Mouse (Mus musculus) CH12.LX (cell line): Measurements from ENCODE around the gene Tldc1. TPM values are rescaled to one million over a fixed set of nuclear protein-coding genes. Genes with fewer than 3 reads are reported as not detected.

ENCODE experiments used
- DNase-seq: peaks from one replicate; pipeline ENCODE4 v3.0.0-alpha.2; 2013; ENCODE audit errors: extremely low read depth
- H3K27ac ChIP-seq: 2 replicates; pipeline ENCODE4 v1.5.1; 2012; ENCODE audit warnings: low read depth, mild to moderate bottlenecking, control low read depth, moderate library complexity; ENCODE audit not compliant: insufficient read depth
- H3K27me3 ChIP-seq: replicated peaks from 2 replicates; pipeline ENCODE3; 2012; ENCODE audit warnings: inconsistent platforms
- H3K36me3 ChIP-seq, 2 experiments: replicated peaks in 1 of 2; 2 replicates each; pipeline versions ENCODE3 to v1.6.1; 2012; ENCODE audit warnings: inconsistent platforms in 1 of 2, low read length in 1 of 2, mild to moderate bottlenecking in 1 of 2, mixed read lengths in 1 of 2, moderate library complexity in 1 of 2; ENCODE audit not compliant: control insufficient read depth in 1 of 2, insufficient read depth in 1 of 2
- H3K4me1 ChIP-seq, 2 experiments: 2 replicates each; pipeline ENCODE4 v1.6.1; 2012; ENCODE audit warnings: inconsistent platforms in 1 of 2, moderate library complexity in 1 of 2; ENCODE audit not compliant: insufficient read depth in 2 of 2, control insufficient read depth in 1 of 2
- H3K4me2 ChIP-seq: 2 replicates; pipeline ENCODE4 v1.6.1; 2012; ENCODE audit warnings: low read depth, mild to moderate bottlenecking, control low read depth; ENCODE audit not compliant: poor library complexity, insufficient read depth, severe bottlenecking
- H3K4me3 ChIP-seq, 3 experiments: fragments of 150-350 bp in 1 of 3; sonication (generic) in 1 of 3; replicated peaks in 1 of 3; 2 replicates each; pipeline versions ENCODE3 to v1.5.1; 2011 to 2012; ENCODE audit warnings: low read depth in 2 of 3, low read length in 2 of 3, mild to moderate bottlenecking in 2 of 3, moderate library complexity in 2 of 3, control low read depth in 1 of 3, improper control_type of control experiment in 1 of 3, inconsistent platforms in 1 of 3, mixed read lengths in 1 of 3; ENCODE audit not compliant: poor library complexity in 1 of 3
- H3K79me2 ChIP-seq: replicated peaks from 2 replicates; pipeline ENCODE4 v1.6.1; 2012; ENCODE audit warnings: mild to moderate bottlenecking, moderate library complexity; ENCODE audit not compliant: control insufficient read depth, poor library complexity, insufficient read depth, severe bottlenecking; ENCODE audit errors: extremely low read depth
- H3K9ac ChIP-seq: 2 replicates; pipeline ENCODE4 v1.6.1; 2012; ENCODE audit warnings: low read depth, mild to moderate bottlenecking, control low read depth, moderate library complexity; ENCODE audit not compliant: insufficient read depth
- H3K9me3 ChIP-seq: replicated peaks from 2 replicates; pipeline ENCODE3; 2012; ENCODE audit warnings: low read length, inconsistent platforms, mixed read lengths
- BHLHE40 ChIP-seq: IDR thresholded peaks from 2 replicates; pipeline ENCODE4 v1.6.1; 2011; ENCODE audit warnings: mild to moderate bottlenecking, low read depth, low read length, improper control_type of control experiment
- CHD1 ChIP-seq: IDR thresholded peaks from 2 replicates; pipeline ENCODE4 v1.6.1; 2012; ENCODE audit warnings: low read depth, low read length, improper control_type of control experiment, inconsistent platforms
- CHD2 ChIP-seq: IDR thresholded peaks from 2 replicates; pipeline ENCODE4 v1.6.1; 2011; ENCODE audit warnings: low read length, improper control_type of control experiment
- CTCF ChIP-seq, 2 experiments: IDR thresholded peaks in 1 of 2; conservative IDR thresholded peaks in 1 of 2; 2 replicates each; pipeline ENCODE4 v1.5.1; 2011 to 2012; ENCODE audit warnings: low read depth in 2 of 2, low read length in 2 of 2, improper control_type of control experiment in 1 of 2, inconsistent platforms in 1 of 2, mild to moderate bottlenecking in 1 of 2, moderate library complexity in 1 of 2
- E2F4 ChIP-seq: IDR thresholded peaks from 2 replicates; pipeline ENCODE4 v1.6.1; 2011; ENCODE audit warnings: low read depth, low read length, improper control_type of control experiment; ENCODE audit not compliant: insufficient replicate concordance
- ELF1 ChIP-seq: IDR thresholded peaks from 2 replicates; pipeline ENCODE4 v1.6.1; 2014; ENCODE audit warnings: low read depth, mild to moderate bottlenecking, inconsistent platforms, low read length, improper control_type of control experiment
- ETS1 ChIP-seq: conservative IDR thresholded peaks from 2 replicates; pipeline ENCODE4 v1.6.1; 2012; ENCODE audit warnings: low read depth, mild to moderate bottlenecking, inconsistent platforms, low read length, improper control_type of control experiment, moderate library complexity
- GABPA ChIP-seq: IDR thresholded peaks from 2 replicates; pipeline ENCODE4 v1.6.1; 2012; ENCODE audit warnings: low read depth, low read length, improper control_type of control experiment, inconsistent platforms; ENCODE audit not compliant: insufficient replicate concordance
- HCFC1 ChIP-seq: IDR thresholded peaks from 2 replicates; pipeline ENCODE4 v1.6.1; 2012; ENCODE audit warnings: low read depth, mild to moderate bottlenecking, inconsistent platforms, low read length, improper control_type of control experiment
- IRF4 ChIP-seq: IDR thresholded peaks from 2 replicates; pipeline ENCODE4 v1.6.1; 2014; ENCODE audit warnings: low read depth, mild to moderate bottlenecking, inconsistent platforms, low read length, improper control_type of control experiment
- JUN ChIP-seq: IDR thresholded peaks from 2 replicates; pipeline ENCODE4 v1.6.1; 2011; ENCODE audit warnings: low read depth, mild to moderate bottlenecking, low read length, improper control_type of control experiment, moderate library complexity; ENCODE audit not compliant: insufficient read depth
- JUND ChIP-seq: conservative IDR thresholded peaks from 2 replicates; pipeline ENCODE4 v1.6.1; 2011; ENCODE audit warnings: low read depth, low read length, improper control_type of control experiment
- KAT2A ChIP-seq: IDR thresholded peaks from 2 replicates; pipeline ENCODE4 v1.6.1; 2012; ENCODE audit warnings: low read length, improper control_type of control experiment, inconsistent platforms; ENCODE audit not compliant: insufficient replicate concordance
- MAFK ChIP-seq: IDR thresholded peaks from 2 replicates; pipeline ENCODE4 v1.6.1; 2011; ENCODE audit warnings: low read length, improper control_type of control experiment; ENCODE audit not compliant: insufficient replicate concordance
- MAX ChIP-seq: IDR thresholded peaks from 2 replicates; pipeline ENCODE4 v1.6.1; 2011; ENCODE audit warnings: low read length, improper control_type of control experiment
- MYC ChIP-seq: IDR thresholded peaks from 2 replicates; pipeline ENCODE4 v1.6.1; 2011; ENCODE audit warnings: low read depth, mild to moderate bottlenecking, improper control_type of control experiment, low read length
- NELFE ChIP-seq: IDR thresholded peaks from 2 replicates; pipeline ENCODE4 v1.6.1; 2011; ENCODE audit warnings: low read depth, low read length, improper control_type of control experiment
- NRF1 ChIP-seq: IDR thresholded peaks from 2 replicates; pipeline ENCODE4 v1.6.1; 2014; ENCODE audit warnings: low read depth, mild to moderate bottlenecking, inconsistent platforms, low read length, improper control_type of control experiment, moderate library complexity
- PAX5 ChIP-seq: IDR thresholded peaks from 2 replicates; pipeline ENCODE4 v1.6.1; 2012; ENCODE audit warnings: low read length, inconsistent platforms, mixed read lengths
- POLR2A ChIP-seq: IDR thresholded peaks from 2 replicates; pipeline ENCODE4 v1.6.1; 2011; ENCODE audit warnings: low read depth, mild to moderate bottlenecking, improper control_type of control experiment, low read length
- RAD21 ChIP-seq: IDR thresholded peaks from 2 replicates; pipeline ENCODE4 v1.6.1; 2011; ENCODE audit warnings: low read depth, mild to moderate bottlenecking, low read length, improper control_type of control experiment, moderate library complexity
- RCOR1 ChIP-seq: conservative IDR thresholded peaks from 2 replicates; pipeline ENCODE4 v1.6.1; 2012; ENCODE audit warnings: low read depth, mild to moderate bottlenecking, inconsistent platforms, low read length, improper control_type of control experiment
- SIN3A ChIP-seq: IDR thresholded peaks from 2 replicates; pipeline ENCODE4 v1.6.1; 2012; ENCODE audit warnings: low read length, improper control_type of control experiment, inconsistent platforms
- SMC3 ChIP-seq: IDR thresholded peaks from 2 replicates; pipeline ENCODE4 v1.6.1; 2011; ENCODE audit warnings: low read depth, low read length, improper control_type of control experiment
- TBP ChIP-seq: conservative IDR thresholded peaks from 2 replicates; pipeline ENCODE4 v1.6.1; 2011; ENCODE audit warnings: low read depth, low read length, improper control_type of control experiment
- TCF12 ChIP-seq: IDR thresholded peaks from 2 replicates; pipeline ENCODE4 v1.6.1; 2014; ENCODE audit warnings: low read depth, mild to moderate bottlenecking, inconsistent platforms, low read length, improper control_type of control experiment
- UBTF ChIP-seq: IDR thresholded peaks from 2 replicates; pipeline ENCODE4 v1.6.1; 2012; ENCODE audit warnings: low read depth, mild to moderate bottlenecking, inconsistent platforms, low read length, improper control_type of control experiment, moderate library complexity
- USF1 ChIP-seq: IDR thresholded peaks from 2 replicates; pipeline ENCODE4 v1.6.1; 2014; ENCODE audit warnings: low read depth, mild to moderate bottlenecking, inconsistent platforms, low read length, improper control_type of control experiment
- USF2 ChIP-seq: conservative IDR thresholded peaks from 2 replicates; pipeline ENCODE4 v1.6.1; 2011; ENCODE audit warnings: low read depth, low read length, improper control_type of control experiment
- ZKSCAN1 ChIP-seq: IDR thresholded peaks from 2 replicates; pipeline ENCODE4 v1.6.1; 2012; ENCODE audit warnings: low read depth, inconsistent platforms, low read length, improper control_type of control experiment, borderline replicate concordance
- ZNF384 ChIP-seq: IDR thresholded peaks from 2 replicates; pipeline ENCODE4 v1.6.1; 2012; ENCODE audit warnings: low read depth, low read length, improper control_type of control experiment, inconsistent platforms
- dilution Hi-C: fragments of 300-500 bp; cut with MboI; formaldehyde crosslinking; loops from 2 replicates; pipeline ENCODE4 v1.14.3; 2020; ENCODE audit warnings: low sequenced_read_pairs; ENCODE audit not compliant: extremely low pct_unique_long_range_greater_than_20kb, extremely low pct_ligation_motif_present
- in situ Hi-C: fragments of 300-500 bp; cut with MboI; formaldehyde crosslinking; loops from 3 replicates; pipeline ENCODE4 v1.14.3; 2019; ENCODE audit warnings: low sequenced_read_pairs, low pct_ligation_motif_present, low pct_unique_long_range_greater_than_20kb, mixed read lengths
- polyA plus RNA-seq: library from polyadenylated mRNA; unstranded; fragments of >175 nt; gene quantifications from 2 replicates; pipeline ENCODE4 v1.2.1, GENCODE M21; 2012; ENCODE audit warnings: low read depth; ENCODE audit not compliant: insufficient read length
- total RNA-seq, 2 experiments: library from RNA; depleted of rRNA; stranded (reverse); fragments of 300-350 nt in 1 of 2; fragments of >200 nt in 1 of 2; gene quantifications; 2 replicates each; pipeline ENCODE4 v1.2.3; 2012 to 2014

Gene Tldc1
- total and polyA plus RNA-seq, 3 experiments, result 3.8 to 10.4 (median 7.7) TPM

DNA sequence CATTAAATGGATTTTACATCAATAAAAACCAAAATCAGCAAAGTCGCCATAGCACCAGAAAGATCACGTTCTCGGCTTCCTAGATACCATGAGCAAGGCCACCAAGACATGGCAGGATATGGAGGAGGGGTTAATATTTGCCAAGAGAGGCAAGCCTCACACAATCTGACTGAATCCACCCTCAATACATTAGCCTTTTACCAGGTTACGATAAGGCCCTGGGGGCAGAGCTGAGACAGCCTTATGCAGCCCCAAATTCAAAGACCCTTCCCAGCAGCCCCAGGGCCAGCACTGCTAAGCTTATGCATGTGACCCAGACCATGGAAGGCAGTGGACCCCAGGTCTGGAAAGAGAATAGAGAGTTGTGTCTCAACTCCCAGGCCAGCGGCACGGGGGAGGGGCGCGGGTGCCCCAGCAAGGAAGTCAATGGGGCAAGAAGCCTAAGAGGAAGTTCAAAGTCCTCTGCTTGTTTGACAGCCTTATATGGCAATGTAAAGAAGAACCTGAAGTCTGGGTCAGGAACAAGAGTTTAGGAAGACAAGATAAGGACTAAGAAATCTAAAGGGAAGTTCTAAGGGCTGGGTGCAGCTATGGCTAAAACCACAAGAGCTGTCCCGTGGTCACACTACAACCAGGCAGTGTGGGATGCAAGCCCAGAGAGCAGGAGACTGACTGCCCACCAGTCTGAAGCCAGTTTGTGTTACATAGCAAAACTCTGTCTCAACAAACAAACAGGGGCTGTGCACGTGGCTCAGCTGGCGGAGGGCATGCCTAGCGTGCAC is 34.6 kb upstream of the Tldc1 start:
- no peak overlapping the region for H3K4me3 ChIP-seq
- H3K4me2 ChIP-seq, result no peak overlapping the region
- TF ChIP-seq KAT2A (no peak), POLR2A (no peak), ETS1 (no peak), USF1 (no peak), ELF1 (0 out of 2 replicates have a peak, but pooled peaks have one; percentile 28), MYC (no peak), CHD2 (peak; percentile 30; the same call in 1 of the 2 replicates), ZKSCAN1 (no peak), MAX (0 out of 2 replicates have a peak, but pooled peaks have one; percentile 24)
- in situ Hi-C loops (no loop called here), dilution Hi-C loops (no loop called here)
- peaks cover 6 to 76% of the 10 kb centered on the region in 2 experiments for H3K4me1 ChIP-seq
- peak; percentile 68 for DNase-seq
- H3K9me3 ChIP-seq, result peaks cover 4% of the 10 kb centered on the region
- H3K79me2 ChIP-seq, result no peaks in the 10 kb centered on the region
- peak overlapping the region; percentile 59 for H3K27ac ChIP-seq
- H3K36me3 ChIP-seq, result peaks cover 0 to 61% of the 10 kb centered on the region in 2 experiments
- no peak overlapping the region for H3K9ac ChIP-seq
- no peaks in the 10 kb centered on the region for H3K27me3 ChIP-seq

DNA sequence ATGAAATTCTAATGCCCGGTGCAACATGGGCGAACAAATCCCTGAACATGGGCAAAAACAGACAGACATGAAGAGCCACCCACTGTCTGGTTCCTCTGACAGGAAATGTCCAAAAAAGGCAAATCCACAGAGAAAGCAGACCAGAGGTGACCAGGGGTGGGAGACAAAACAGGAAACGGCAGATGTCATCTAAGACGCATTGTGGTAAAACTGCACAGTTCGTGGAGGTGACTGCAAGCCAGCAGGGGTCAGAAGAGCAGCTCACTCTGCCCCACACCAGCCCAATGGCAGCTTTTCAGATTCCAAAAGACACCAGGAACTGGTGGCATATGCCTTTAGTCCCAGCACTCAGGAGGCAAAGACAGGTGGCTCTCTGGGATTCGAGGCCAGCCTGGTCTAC is 33.7 kb upstream of the Tldc1 start:
- H3K4me1 ChIP-seq, result peaks cover 8 to 76% of the 10 kb centered on the region in 2 experiments
- dilution Hi-C loops (no loop called here), in situ Hi-C loops (no loop called here)
- peaks cover 0 to 60% of the 10 kb centered on the region in 2 experiments for H3K36me3 ChIP-seq
- no peak overlapping the region for H3K4me3 ChIP-seq
- no peak overlapping the region for H3K4me2 ChIP-seq
- no peaks in the 10 kb centered on the region for H3K27me3 ChIP-seq
- DNase-seq, result peak; percentile 80
- H3K79me2 ChIP-seq, result no peaks in the 10 kb centered on the region
- H3K27ac ChIP-seq, result no peak overlapping the region
- H3K9me3 ChIP-seq, result peaks cover 4% of the 10 kb centered on the region
- H3K9ac ChIP-seq, result no peak overlapping the region
- TF ChIP-seq MYC (peak; percentile 66; the same call in 1 of the 2 replicates), CHD1 (no peak), HCFC1 (no peak), NELFE (no peak), CTCF (conservative IDR thresholded peaks at IDR 0.05 in 1 of 2, IDR thresholded peaks at IDR 0.05 in 1 of 2; ENCODE audit: low read depth in 2 of 2, low read length in 2 of 2) (peak in 1 of 2 experiments; percentile 70; a peak in 2 of 4 replicates), E2F4 (no peak), IRF4 (no peak), CHD2 (no peak), BHLHE40 (0 out of 2 replicates have a peak, but pooled peaks have one; percentile 44), SMC3 (peak; percentile 77), USF2 (no peak), ZNF384 (no peak), PAX5 (no peak), RAD21 (peak; percentile 54), GABPA (no peak), POLR2A (no peak), JUND (0 out of 2 replicates have a peak, but pooled peaks have one; percentile 29), ZKSCAN1 (no peak), TCF12 (0 out of 2 replicates have a peak, but pooled peaks have one; percentile 44), ELF1 (peak; percentile 64), MAFK (no peak), SIN3A (no peak), UBTF (no peak), KAT2A (no peak), MAX (no peak), RCOR1 (no peak), NRF1 (no peak), JUN (no peak), TBP (no peak)
